Mouse (Mus musculus): ENCODE measurements around the gene Prkch.
"Not testable (repeated sequence)": the region's sequence is repeated elsewhere in the genome, so short reads cannot be mapped to it uniquely, and the experiment has no call there.

GRCm38 (mm10) chr12:73538139-73538508, 46.5 kb upstream of the Prkch start:
- TF ChIP-seq CTCF (IDR thresholded peaks at IDR 0.05; ENCODE audit: borderline replicate concordance, extremely low read depth, insufficient read depth, insufficient read length); POLR2A (IDR thresholded peaks at IDR 0.05; ENCODE audit: borderline replicate concordance, extremely low read depth, insufficient read depth, insufficient read length, poor library complexity, severe bottlenecking): not testable (repeated sequence)

Measured in brain, embryonic 14.5 days (tissue).